Mouse (Mus musculus) spleen, adult 12 weeks (tissue): ENCODE data around the gene Mmp15.
"Not testable (repeated sequence)": the region's sequence is repeated elsewhere in the genome, so short reads cannot be mapped to it uniquely, and the experiment has no call there.

Experiments used
- DNase-seq: peaks from one replicate; pipeline ENCODE4 v3.0.0; 2022; ENCODE audit warnings: low spot score

Mmp15 gene

DNA sequence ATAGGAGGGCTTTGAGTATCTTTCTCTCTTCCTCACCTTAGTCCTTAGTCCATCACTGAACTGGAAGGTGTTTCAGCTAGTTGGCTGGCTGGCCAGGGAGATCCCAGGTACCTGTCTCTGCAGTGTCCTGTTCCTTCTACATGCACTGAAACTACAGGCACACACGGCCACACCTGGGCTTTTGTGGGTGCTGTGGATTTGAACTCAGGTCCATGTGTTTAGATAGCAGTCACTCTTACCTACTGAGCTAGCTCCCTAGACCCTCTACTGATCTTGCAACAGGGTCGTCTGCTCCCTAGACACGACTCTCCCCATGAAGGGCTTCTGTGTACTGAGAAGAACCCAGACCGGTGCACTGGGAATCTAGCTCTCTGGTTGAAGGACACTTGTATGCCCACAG lies 25.0 kb downstream of the Mmp15 start:
- no peak for DNase-seq

DNA sequence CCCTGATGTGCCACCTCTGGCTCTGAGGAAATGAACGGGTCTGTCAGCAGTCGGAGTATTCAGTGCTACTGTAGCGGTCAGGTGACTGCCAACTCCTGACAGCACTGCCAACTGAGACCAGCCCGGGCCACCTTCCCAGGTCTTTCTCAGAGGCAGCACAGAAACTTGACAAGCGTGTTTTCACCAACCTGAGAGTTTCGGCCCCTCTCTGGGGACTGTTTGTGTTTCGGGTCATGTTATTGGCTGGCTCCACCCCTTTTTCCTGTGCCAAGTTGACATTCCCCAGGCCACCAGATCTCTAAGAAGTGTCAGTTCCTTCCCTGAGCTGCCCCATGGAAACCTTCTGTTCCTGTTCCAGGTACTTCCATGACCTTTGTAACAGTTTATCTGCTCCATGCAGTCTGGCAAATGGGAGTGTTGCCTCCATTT lies 25.8 kb downstream of the Mmp15 start:
- DNase-seq, result no peak

DNA sequence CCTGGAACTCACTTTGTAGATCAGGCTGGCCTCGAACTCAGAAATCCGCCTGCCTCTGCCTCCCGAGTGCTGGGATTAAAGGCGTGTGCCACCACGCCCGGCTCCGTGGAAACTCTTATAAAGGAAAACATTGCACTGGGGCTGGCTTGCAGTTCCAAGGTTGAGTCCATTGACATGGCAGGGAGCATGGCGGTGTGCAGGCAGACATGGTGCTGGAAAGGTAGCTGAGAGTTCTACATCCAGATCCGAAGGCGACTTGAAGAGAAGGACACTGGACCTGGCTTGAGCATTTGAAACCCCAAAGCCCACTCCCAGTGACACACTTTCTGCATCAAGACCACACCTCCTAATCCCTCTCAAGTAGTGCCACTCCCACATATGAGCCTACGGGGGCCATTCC lies 26.9 kb downstream of the Mmp15 start:
- not testable (repeated sequence) for DNase-seq

DNA sequence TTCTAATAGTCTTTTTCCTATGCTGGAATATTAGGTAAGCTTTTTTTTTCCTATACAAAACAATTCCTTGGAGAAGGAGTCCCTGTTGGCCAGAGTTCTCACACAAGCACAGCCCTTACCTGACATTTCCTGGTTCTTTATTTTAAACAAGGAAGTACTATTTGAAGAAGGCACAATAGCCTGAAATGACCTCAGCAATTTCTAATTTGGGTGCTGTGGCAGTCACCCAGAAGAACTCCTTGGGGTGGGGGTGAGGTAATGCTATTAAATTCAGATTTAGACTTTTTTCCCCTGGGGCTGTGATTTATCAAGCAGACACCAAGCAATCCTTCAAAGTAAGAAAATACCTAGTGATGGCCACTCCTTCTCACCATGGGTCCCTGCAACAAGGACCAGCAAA lies 28.9 kb downstream of the Mmp15 start:
- no peak for DNase-seq

DNA sequence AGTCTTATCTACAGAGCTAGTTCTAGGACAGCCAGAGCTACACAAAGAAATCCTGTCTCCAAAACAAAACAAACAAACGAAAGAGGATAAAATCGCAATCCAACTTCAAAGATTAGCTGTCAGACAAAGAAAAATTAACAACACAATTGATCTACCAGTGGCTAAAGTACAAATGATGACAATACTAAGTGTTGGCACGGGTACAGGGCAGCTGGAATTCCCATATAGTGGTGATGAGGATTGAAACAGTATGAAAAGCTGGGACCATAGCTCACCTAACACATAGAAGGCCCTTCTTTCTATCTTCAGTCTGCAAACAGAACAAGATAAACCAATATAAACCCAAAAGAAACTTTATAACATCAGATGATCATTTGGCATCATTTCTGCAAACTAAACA lies 29.5 kb downstream of the Mmp15 start:
- DNase-seq, result no peak

DNA sequence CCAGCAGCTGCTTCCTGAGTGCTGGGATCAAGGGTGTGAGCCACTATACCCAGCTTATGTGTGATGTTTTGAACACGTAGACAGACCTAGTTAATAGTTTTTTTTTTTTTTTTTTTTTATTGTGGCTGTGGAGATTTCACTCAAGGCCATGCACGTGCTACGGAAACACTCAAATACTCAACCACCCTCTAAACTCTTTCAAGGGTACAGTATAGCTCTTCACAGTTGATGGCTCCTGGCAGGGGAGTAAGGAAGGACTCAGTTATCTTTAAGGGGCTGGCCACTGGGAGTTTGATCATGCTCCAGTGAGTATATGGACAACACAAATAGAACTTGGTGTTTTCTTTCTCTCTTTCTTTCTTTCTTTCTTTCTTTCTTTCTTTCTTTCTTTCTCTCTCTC lies 32.4 kb downstream of the Mmp15 start:
- DNase-seq, result no peak

DNA sequence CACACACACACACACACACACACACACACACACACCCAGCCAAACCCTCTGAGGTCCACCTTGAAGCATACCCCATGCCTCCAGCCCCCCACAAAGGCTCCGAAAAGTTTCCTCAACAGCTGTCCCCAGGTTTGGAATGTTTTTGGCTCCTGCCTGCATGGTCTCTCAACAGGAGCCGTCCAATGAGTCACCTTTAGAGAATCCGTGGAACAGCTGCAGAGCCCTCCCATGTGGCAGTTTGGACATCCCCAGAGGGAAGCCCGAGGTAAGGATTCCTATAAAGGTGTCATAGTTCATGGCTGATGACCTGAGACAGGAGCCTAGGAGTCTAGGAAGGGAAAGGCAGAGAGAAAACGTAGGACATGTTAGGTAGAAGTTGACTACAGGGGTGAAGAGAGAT lies 34.0 kb downstream of the Mmp15 start:
- no peak for DNase-seq

DNA sequence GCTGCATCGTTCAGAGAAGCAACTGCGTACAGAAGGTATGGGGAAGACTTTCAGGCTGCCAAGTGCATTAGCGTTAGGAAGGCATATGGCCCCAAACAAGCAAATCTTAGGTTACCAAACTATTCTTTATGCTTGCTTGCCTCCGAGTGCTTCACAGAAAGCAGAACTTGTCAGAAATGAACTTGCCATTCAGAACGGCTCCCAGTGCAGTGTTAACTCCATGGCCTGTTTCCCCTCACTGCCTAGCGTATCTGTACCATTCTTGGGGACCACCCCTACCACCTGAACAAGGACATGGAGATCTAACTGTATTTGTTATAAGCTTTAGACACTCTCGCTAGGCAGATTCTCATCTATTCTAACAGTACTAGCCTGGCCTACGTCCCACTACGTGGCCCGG lies 35.2 kb downstream of the Mmp15 start:
- no peak for DNase-seq

DNA sequence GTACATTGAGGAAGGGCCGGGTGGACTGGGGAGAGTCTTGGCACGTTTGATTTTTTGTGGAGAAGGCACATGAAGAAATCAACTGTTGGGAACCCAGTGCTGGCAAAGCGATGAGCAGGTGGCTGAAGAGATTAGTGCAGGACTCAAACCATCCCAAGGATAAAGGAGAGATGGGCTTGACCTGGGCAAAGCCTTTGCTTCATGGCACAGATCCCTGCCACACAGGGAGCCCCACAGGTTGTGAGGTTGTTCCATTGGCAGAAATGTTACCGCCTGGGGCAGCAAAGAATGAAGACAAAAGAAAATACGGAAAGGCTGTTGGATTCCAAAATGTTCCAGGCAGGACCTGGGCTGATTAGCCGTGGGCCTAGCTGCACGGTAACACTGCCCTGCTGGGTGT lies 35.9 kb downstream of the Mmp15 start:
- no peak for DNase-seq

DNA sequence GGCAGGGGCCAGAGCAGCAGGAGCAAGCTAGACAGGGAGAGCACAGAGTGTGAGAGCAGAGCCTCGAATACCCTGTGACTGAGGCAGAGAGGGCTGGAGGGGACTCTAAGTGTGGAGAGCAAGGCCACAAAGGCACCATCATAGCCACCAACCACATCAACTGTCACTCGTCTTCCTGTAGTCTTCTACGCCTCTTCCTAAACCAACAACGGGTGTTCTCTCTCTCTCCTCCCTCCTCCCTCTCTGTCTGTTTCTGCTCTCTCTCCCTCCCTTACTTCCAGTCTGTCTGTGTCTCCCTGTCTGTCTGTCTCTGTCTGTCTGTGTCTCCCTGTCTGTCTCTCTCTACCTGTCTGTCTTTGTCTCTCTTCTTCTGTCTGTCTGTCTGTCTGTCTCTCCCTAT lies 38.2 kb downstream of the Mmp15 start:
- DNase-seq, result no peak

DNA sequence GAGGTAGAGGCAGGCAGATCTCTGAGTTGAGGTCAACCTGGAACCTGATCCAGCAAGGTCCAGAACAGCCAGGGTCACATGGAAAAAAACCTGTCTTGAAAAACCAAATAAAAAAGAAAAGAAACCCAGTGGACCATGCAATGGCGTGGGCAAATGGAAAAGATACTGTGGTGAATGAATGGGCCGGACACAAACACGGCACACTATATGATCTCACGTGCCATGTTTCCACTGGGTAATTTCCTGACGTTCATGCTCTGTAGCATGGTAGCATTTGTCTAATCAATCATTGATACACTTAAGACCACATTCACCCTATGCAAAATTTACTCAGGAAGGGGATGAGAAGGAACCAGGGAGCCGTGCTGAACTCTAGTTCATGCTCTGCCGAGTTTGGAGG lies 39.0 kb downstream of the Mmp15 start:
- DNase-seq, result no peak

DNA sequence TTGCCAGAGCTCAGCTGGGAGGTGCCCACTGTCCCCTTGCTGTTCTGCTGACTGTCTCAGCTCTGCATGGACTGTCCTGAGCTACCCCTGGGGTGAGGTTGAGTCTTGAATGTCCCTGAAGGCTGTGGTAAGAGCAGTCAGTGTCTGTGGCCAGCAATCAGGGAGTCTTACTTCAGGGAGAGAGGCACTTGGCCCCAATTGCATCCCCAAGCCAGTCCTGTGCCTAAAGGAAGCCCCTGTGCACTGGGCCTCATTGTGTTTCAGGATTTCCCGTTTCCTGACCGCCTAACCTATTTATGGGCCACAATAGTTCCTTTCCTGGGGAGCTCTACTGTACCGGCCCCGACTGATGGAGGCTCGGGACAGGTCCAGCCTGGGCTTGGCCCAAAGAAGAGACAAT lies 40.5 kb downstream of the Mmp15 start:
- no peak for DNase-seq

DNA sequence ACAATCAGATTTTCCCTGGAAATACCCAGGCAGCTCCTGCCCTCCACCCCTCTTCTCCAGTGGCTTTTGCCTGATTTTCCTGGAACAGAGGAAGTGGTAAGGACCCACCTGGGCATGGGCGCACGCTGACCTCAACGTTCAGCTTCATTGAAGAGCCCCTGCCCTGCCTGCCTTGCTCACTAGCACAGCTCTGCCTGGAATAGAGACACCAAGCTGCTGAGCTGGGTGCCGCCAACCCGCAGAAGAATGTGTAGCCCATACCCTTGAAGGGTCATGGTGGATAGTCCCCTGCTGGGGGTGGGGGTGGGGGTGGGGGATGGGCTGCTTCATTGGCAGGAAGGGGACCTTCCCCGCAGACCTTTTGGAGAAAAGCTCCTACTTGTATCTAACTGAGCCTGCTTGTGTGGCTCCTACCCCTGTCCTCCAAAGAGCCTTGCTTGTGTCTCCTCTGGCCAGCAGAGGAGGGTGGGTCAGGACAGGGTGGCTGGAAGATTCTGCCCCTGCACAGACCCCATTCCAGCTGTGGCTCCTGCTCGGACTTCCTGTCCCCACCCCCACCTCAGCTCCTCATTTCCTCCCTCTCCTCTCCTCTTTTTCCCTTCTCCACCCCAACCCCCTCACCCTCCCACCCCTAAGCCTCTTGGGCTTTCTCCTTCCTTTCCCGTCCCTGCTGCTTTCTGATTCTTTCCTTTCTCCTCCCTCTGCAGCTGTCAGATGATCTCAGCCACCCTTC lies 43.3 kb downstream of the Mmp15 start:
- no peak for DNase-seq

DNA sequence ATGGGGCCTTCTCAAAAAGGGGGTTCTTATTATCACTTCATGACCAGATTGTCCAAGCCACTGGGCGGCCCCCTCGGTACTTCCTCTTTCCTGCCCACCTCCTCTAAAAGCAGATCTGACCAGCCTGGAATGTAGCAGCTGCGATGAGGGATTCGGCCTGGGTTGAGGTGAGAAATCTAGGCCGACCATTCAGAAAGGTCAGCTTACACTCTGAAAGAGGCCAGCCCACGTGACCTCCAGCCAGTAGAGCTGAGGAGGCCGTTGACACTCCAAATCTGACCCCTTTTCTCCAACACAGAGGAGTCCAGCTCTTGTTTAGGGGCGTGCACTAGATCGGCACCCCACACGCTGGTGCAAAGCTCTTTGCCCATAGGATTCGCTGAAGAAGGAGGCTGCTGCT lies 44.7 kb downstream of the Mmp15 start:
- DNase-seq, result no peak

DNA sequence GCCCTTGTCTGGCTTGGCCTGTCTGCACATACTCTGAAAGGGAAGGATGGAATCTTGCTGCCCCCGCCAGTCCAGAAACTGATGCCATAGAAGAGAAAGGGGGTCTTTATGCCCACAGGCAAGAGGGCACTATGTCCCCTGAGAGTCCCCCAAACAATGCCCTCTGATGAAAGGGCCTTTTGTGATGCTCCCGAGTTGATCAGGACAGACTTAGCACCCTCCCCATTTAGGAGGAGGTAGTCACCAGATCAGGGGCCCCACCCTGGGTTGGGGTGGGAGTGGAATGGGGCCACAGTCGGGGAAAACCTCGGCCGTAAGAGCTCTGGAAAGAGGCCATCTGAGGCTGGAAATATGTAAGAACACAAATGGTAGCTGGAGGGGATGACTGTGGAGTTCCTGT lies 45.1 kb downstream of the Mmp15 start:
- DNase-seq, result no peak

DNA sequence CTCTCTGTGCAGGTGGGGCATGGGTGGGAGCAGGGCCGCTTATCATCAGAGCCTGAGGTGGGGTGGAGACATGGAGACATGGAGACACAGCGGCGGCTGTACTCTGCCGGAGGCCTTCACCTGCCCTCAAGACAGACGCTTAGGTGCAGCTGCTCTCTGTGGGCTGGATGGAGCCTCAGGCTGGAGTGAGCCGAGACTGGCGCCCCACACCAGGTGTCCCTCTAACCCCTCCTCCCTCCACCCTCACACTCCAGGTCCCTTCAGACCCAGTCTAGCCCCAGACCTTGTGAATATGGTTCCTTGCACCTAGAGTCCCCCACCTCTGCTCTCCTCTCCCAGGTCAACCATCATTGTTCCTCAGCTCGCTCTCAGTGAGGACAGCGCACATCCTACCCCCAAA lies 47.1 kb downstream of the Mmp15 start:
- no peak for DNase-seq

DNA sequence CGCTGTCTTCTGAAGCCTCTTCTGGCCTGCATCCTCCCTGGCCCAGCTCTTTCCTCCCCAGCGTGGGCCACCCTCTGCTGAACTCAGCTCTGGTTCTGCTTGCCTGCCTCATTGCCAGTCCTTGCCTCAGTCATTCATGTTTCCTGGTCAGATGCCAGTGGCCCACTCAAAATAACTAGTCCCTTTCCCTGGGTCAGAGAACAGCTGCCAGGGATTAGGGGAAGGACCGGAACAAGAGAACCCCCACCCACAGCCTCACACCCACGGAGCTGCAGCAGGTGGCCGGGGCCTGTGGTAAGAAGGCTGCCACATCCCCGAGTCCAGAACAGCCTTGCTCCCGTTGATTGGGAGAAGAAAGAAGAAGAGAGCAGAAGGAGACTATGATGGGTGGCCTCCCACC lies 49.0 kb downstream of the Mmp15 start:
- no peak for DNase-seq

DNA sequence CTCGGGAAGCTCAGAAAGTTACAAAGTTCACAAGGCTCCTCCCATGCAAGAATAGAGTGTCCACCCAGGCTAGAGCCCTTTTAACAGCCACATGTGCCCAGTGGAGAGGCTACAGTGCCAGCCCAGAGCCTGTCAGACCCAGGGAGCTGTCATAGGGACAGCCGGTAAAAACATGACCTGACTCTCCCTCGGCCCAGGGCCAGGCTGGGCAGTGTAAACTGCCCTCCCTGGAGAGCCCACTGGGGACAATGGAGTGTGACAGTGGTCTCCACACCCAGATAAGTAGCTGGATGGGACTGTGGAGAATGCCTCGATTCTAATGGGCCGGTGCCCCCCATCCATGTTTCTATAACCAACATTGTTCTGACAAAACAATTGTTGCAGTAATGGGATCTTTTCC lies 57.5 kb downstream of the Mmp15 start:
- DNase-seq, result no peak

DNA sequence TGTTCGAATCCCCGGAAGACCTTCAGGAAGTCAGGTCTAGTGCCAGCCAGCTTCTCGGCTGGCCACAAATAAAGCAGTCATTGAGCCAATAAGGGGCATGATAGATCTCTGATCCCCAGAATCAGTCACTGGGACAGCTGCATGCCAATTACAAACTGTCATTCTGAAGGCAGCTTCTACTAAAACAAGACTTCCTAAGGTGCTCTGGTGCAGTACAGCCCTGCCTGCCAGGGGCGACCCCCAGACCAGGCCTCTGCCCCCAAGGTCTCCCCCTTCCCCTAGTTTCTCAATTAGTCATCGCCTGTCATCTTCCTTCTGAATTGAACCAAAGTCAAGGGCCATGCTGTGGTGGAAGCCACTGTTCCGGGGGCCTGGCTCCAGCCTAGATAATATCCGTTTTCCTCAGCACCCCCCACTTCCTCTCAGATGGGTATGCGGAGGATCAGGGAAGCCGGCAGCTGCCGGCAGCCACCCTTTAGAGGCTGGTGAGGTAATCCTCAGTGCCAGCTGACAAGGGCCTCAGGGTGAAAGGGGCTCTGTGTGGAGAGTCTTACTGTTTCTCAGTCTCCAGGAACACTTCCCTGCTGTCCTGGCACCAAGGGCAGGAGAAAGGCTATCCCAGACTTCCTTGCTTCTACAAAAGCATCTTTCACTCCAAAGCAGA lies 59.4 kb downstream of the Mmp15 start:
- DNase-seq, result no peak

DNA sequence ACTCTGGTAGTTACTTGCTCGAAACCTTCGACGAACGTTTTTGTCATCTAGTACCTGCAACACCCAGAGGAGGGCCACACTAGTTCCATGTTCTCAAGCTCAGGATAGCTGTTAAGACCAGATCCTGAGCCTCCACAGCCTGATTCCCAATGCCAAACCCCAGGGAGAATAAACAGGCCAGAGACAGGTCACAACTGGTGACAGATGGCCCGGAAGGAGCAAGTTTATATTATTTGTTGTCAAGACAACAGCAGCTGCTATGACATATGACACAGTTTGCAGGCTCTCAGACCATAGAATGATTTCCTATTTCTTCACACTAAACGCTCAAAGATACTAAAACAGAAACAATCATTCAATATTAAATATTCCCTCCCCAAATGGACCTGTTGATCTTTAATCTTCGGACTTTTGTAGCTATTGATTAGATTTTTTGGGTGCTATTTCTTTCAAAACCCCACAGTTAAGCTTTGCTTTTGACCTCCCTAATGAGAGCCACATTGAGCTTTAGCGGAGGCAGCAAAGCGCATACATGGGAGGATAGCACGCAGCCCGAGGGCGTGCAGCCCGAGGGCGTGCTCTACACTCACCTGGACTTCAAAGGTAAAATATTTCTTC lies 70.2 kb downstream of the Mmp15 start:
- DNase-seq, result no peak
